Mouse (Mus musculus) ES-Bruce4 (cell line): ENCODE data around the gene Ulk4. TPM values are rescaled to one million over a fixed set of nuclear protein-coding genes. Genes with fewer than 3 reads are reported as not detected.

Source experiments
- H3K27ac ChIP-seq: 2 replicates; pipeline ENCODE4 v1.5.1; 2012; ENCODE audit warnings: low read length, inconsistent platforms; ENCODE audit not compliant: insufficient read depth
- H3K27me3 ChIP-seq: 2 replicates; pipeline ENCODE4 v1.6.1; 2012; ENCODE audit warnings: mild to moderate bottlenecking, low read length, inconsistent platforms; ENCODE audit not compliant: control insufficient read depth, poor library complexity, insufficient read depth, severe bottlenecking
- H3K36me3 ChIP-seq: 2 replicates; pipeline ENCODE4 v1.6.1; 2012; ENCODE audit warnings: inconsistent platforms, mild to moderate bottlenecking, low read length, moderate library complexity; ENCODE audit not compliant: control insufficient read depth, poor library complexity, insufficient read depth, severe bottlenecking
- H3K4me1 ChIP-seq: one replicate; pipeline ENCODE4 v1.8.1; 2011; ENCODE audit warnings: low read length; ENCODE audit not compliant: control insufficient read depth, insufficient read depth
- H3K4me3 ChIP-seq: 2 replicates; pipeline ENCODE4 v1.5.1; 2011; ENCODE audit warnings: low read depth, mild to moderate bottlenecking, low read length
- H3K9ac ChIP-seq: 2 replicates; pipeline ENCODE4 v1.6.1; 2012; ENCODE audit warnings: low read depth, mild to moderate bottlenecking, inconsistent platforms; ENCODE audit not compliant: poor library complexity, severe bottlenecking
- H3K9me3 ChIP-seq: replicated peaks from 2 replicates; pipeline ENCODE4 v1.6.1; 2012; ENCODE audit warnings: mild to moderate bottlenecking, low read length, inconsistent platforms; ENCODE audit not compliant: control insufficient read depth, poor library complexity, insufficient read depth, severe bottlenecking
- CTCF ChIP-seq: IDR thresholded peaks from one replicate; pipeline ENCODE4 v1.8.1; 2011; ENCODE audit warnings: low read depth, low read length
- EP300 ChIP-seq: IDR thresholded peaks from 2 replicates; pipeline ENCODE4 v1.6.1; 2011; ENCODE audit warnings: low read depth, low read length; ENCODE audit not compliant: insufficient read depth
- POLR2A ChIP-seq: IDR thresholded peaks from one replicate; pipeline ENCODE4 v1.8.1; 2011; ENCODE audit warnings: low read length; ENCODE audit not compliant: insufficient read depth
- polyA plus RNA-seq: library from polyadenylated mRNA; stranded (reverse); fragments of >200 nt; gene quantifications from 2 replicates; pipeline ENCODE4 v1.2.4, GENCODE M21; 2011; ENCODE audit warnings: low read depth; ENCODE audit not compliant: missing spikeins, insufficient read depth, insufficient read length

Ulk4 gene
- polyA plus RNA-seq, 1 experiment, result 3.3 TPM

GRCm38 (mm10) chr9:121071050-121071449 is 205.9 kb downstream of the Ulk4 start:
- Histone ChIP-seq H3K9ac (no peak overlapping the region), H3K4me3 (no peak overlapping the region), H3K4me1 (no peaks in the 10 kb centered on the region), H3K9me3 (no peaks in the 10 kb centered on the region), H3K27ac (no peak overlapping the region), H3K27me3 (no peaks in the 10 kb centered on the region), H3K36me3 (no peaks in the 10 kb centered on the region)
- TF ChIP-seq CTCF (no peak), POLR2A (no peak), EP300 (no peak)

- H3K4me1 ChIP-seq, result no peaks in the 10 kb centered on the region
- H3K4me3 ChIP-seq, result no peak overlapping the region
- H3K27me3 ChIP-seq, result no peaks in the 10 kb centered on the region
- H3K27ac ChIP-seq, result no peak overlapping the region
- H3K9ac ChIP-seq, result no peak overlapping the region
- H3K36me3 ChIP-seq, result no peaks in the 10 kb centered on the region
- TF ChIP-seq EP300 (no peak), POLR2A (no peak), CTCF (no peak)
- no peaks in the 10 kb centered on the region for H3K9me3 ChIP-seq
Measured at GRCm38 (mm10) chr9:121068115-121068514, 208.9 kb downstream of the Ulk4 start.

DNA sequence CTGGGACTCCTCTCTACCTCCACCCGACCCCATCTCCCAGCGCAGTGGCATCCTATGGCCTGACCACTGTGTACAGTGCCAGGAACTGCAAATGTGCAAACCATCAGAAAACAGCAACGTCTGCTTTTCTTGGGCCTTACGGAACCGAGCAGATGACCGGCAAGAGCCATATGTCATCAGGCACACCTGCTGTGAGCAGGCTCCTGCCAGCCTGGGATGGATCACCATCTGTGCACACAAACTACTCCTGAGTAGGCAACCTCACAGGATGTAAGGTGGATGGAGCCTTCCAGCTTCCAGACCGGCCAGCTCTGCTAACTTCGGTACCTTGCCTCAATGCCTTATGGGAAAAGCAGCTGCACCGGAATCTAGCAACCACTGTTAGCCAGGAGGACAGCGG is 210.0 kb downstream of the Ulk4 start:
- Histone ChIP-seq H3K27me3 (no peaks in the 10 kb centered on the region), H3K27ac (no peak overlapping the region), H3K4me3 (no peak overlapping the region), H3K9me3 (no peaks in the 10 kb centered on the region), H3K4me1 (no peaks in the 10 kb centered on the region), H3K36me3 (no peaks in the 10 kb centered on the region), H3K9ac (no peak overlapping the region)
- TF ChIP-seq POLR2A (no peak), CTCF (no peak), EP300 (no peak)

DNA sequence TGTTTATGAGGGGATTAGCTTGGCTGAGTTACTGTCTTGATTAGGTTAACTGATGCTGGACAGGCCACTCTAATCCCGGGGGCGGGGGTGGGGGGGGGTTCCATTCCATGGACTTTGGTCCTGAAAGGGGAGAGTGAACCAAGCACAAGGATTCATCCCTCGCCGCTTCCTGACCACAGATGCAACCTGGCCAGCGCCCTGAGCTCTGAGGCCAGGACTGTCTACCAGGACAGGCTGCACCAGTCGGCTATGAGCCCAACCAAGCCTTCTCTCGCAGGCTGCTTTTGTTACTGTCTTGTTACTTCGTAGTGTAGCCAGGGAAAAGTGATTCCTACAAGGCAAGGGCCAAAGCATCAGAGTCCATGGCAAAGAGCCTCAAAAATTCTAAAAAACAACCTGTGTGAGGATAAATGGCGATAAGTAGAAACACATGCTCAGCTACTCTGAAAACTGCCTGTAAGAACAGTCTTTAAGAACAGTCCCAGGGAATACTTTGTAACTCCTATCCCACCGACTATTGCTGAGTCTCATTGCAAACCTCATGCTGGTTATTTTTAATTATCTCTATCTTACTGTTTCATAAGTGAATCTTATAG is 211.5 kb downstream of the Ulk4 start:
- H3K9me3 ChIP-seq, result no peaks in the 10 kb centered on the region
- H3K36me3 ChIP-seq, result no peaks in the 10 kb centered on the region
- no peak overlapping the region for H3K4me3 ChIP-seq
- TF ChIP-seq CTCF (no peak), EP300 (no peak), POLR2A (no peak)
- no peaks in the 10 kb centered on the region for H3K27me3 ChIP-seq
- H3K4me1 ChIP-seq, result no peaks in the 10 kb centered on the region
- H3K27ac ChIP-seq, result no peak overlapping the region
- H3K9ac ChIP-seq, result no peak overlapping the region

DNA sequence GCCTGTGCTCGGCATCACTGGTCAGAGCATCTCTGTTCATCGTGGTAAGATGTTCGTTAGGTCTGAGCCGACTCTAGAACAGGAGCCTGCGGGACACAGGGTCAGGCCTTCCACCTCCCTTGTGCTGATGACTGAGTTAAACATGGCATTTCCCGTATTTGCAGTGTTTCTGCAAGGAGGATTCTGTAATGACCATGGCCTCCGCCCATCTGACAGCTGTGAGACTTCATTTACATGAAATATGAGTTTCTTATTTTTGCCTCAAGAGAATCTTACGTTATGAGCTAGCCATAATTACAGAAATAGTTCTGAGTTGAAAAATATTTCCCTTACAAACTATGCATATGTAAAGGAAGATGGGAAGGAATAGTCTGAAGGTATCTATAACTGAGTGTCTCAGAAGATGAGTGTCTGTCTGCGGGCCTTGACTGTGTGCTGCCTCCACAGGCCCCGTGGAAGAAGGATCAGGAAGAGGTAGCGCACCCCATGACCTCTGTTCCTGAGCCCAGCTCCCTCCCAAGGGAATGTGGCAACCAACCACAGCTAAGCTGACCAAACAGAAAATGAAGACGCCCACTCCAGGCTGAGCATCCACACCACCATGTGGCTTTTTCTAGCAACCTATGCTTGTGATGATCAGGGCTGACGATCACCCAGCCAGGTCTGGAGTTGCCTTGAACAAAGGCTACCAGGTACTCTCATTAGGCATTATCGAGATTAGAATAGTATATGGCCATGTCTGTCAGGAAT is 212.2 kb downstream of the Ulk4 start:
- no peak for TF ChIP-seq CTCF
- TF ChIP-seq EP300, result no peak
- TF ChIP-seq POLR2A, result no peak
- Histone ChIP-seq H3K9ac (no peak overlapping the region), H3K9me3 (no peaks in the 10 kb centered on the region), H3K36me3 (no peaks in the 10 kb centered on the region), H3K27ac (no peak overlapping the region), H3K4me3 (no peak overlapping the region), H3K27me3 (no peaks in the 10 kb centered on the region), H3K4me1 (no peaks in the 10 kb centered on the region)

- H3K27me3 ChIP-seq, result no peaks in the 10 kb centered on the region
- no peak overlapping the region for H3K4me3 ChIP-seq
- no peak overlapping the region for H3K27ac ChIP-seq
- no peaks in the 10 kb centered on the region for H3K36me3 ChIP-seq
- no peak for TF ChIP-seq CTCF
- TF ChIP-seq EP300, result no peak
- no peaks in the 10 kb centered on the region for H3K4me1 ChIP-seq
- no peak overlapping the region for H3K9ac ChIP-seq
- H3K9me3 ChIP-seq, result no peaks in the 10 kb centered on the region
Measured at GRCm38 (mm10) chr9:121062671-121063070, 214.3 kb downstream of the Ulk4 start.
